Mouse (Mus musculus) lung, postnatal 0 days (tissue): ENCODE data around the gene Apeh. TPM values are rescaled to one million over a fixed set of nuclear protein-coding genes. Genes with fewer than 3 reads are reported as not detected.

Source experiments
- ATAC-seq: fragments of 200-750 bp; cut with Nextera tagmentation; 2 replicates; pipeline ENCODE4 v1.8.0; 2017; ENCODE audit warnings: moderate library complexity
- DNase-seq: peaks from one replicate; pipeline ENCODE4 v3.0.0-alpha.2; 2016; ENCODE audit warnings: low spot score
- H3K27ac ChIP-seq: fragments of 300-500 bp; sonication (generic); 2 replicates; pipeline ENCODE4 v1.5.1; 2014; ENCODE audit warnings: antibody characterized with exemption, mild to moderate bottlenecking, low read length, mixed read lengths
- H3K27me3 ChIP-seq: fragments of 300-500 bp; sonication (generic); replicated peaks from 2 replicates; pipeline ENCODE4 v1.6.1; 2014; ENCODE audit warnings: low read length, mixed read lengths; ENCODE audit not compliant: insufficient read depth
- H3K36me3 ChIP-seq: fragments of 300-500 bp; sonication (generic); 2 replicates; pipeline ENCODE4 v1.6.1; 2014; ENCODE audit warnings: low read length, mixed read lengths; ENCODE audit not compliant: insufficient read depth
- H3K4me1 ChIP-seq: fragments of 300-500 bp; sonication (generic); 2 replicates; pipeline ENCODE4 v1.6.1; 2014; ENCODE audit warnings: antibody characterized with exemption, low read depth, low read length, mixed read lengths; ENCODE audit not compliant: insufficient read depth
- H3K4me2 ChIP-seq: fragments of 300-500 bp; sonication (generic); replicated peaks from 2 replicates; pipeline ENCODE4 v1.6.1; 2014; ENCODE audit warnings: low read depth, mild to moderate bottlenecking, low read length, moderate library complexity, mixed read lengths
- H3K4me3 ChIP-seq: fragments of 300-500 bp; sonication (generic); 2 replicates; pipeline ENCODE4 v1.5.1; 2014; ENCODE audit warnings: low read depth, low read length
- H3K9ac ChIP-seq: fragments of 300-500 bp; sonication (generic); replicated peaks from 2 replicates; pipeline ENCODE4 v1.6.1; 2014; ENCODE audit warnings: low read depth, mild to moderate bottlenecking
- H3K9me3 ChIP-seq: fragments of 300-500 bp; sonication (generic); 2 replicates; pipeline ENCODE4 v1.6.1; 2016; ENCODE audit warnings: low read length, mixed read lengths
- CTCF ChIP-seq: IDR thresholded peaks from 2 replicates; pipeline ENCODE4 v1.5.1; 2016; ENCODE audit warnings: antibody characterized with exemption, mild to moderate bottlenecking
- EP300 ChIP-seq: IDR thresholded peaks from 2 replicates; pipeline ENCODE4 v1.6.1; 2016; ENCODE audit warnings: antibody characterized with exemption, mild to moderate bottlenecking, control low read depth
- WGBS: fragments of 180-500 bp; shearing (Covaris S2); extraction: QIAGEN DNeasy Blood & Tissue Kit; methylation state at CpG from one replicate; pipeline ENCODE4 v1.1.7; 2014; 5-methylcytosine and 5-hydroxymethylcytosine counted together
- polyA plus RNA-seq: library from polyadenylated mRNA; unstranded; fragments of >200 nt; fragmentation: Nextera tagmentation; extraction: Ambion mirVana; gene quantifications from 2 replicates; pipeline ENCODE4 v1.2.1, GENCODE M21; 2015

The Apeh gene
- polyA plus RNA-seq: 29.3 and 34.6 TPM in 2 replicates

DNA sequence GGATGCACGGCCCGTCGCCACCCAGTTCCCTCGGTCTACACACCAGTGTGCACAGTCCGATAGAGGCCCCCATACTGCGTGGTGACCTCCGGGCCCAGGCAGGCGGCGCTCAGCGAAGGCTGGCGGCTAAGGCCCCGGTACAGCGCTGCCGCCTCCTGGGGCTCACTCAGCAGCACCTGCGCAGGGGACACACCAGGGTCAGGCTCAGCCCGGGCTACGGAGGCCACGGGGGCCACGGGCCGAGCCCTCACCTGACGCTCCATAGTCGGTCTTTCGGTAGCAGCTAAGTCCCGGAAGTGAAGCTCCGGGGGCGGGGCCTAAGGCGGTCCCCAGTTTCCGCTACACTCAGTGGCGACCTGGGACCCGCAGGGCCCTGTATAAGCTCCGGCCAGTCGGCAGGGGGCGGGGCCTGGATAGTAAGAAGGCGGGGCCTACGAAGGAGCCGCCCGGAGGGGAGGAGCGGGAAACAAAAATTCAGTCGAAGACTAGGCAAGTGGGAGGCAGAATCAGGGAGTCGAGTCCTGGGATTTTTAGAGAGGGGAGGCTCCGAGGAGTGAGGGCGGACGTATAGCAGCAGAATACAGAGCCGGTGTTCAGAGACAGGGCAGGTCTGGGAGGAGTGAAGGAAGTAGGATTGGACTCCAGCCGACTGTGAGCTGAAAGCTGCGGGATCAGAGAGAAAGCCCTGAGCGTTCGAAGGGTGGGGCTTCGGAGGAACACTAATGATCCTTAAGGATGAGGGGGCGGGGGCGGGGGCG is at the start of gene Apeh:
Apeh (minus strand) TSS at position 423 of the 758 bp plus-strand sequence.
- H3K9me3 ChIP-seq: no peaks in the 10 kb centered on the region

DNA sequence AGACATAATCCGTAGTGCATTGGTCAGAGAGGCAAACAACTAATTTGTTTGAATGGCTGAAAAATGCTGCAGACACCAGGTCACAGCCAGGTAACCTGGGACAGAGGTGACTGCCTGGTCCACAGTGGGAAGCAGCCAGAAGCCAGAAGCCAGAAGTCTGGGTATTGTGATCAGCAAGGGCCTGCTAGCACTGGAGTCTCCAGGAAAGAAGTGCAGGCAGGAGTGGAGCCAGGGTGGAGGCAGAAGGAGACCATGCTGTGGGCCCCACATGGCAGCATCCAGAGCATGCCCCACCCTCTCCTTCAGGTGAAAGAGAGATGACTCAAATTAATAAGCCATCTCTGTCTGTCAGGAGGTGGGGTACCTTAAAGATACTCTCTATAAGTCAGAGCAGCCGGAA is 49.1 kb upstream of the Apeh start:
- no peak overlapping the region for H3K9ac ChIP-seq
- H3K4me2 ChIP-seq: no peak overlapping the region
- H3K36me3 ChIP-seq: no peaks in the 10 kb centered on the region
- H3K9me3 ChIP-seq: no peaks in the 10 kb centered on the region
- no peak overlapping the region for H3K4me3 ChIP-seq
- no peak for TF ChIP-seq CTCF
- no peaks in the 10 kb centered on the region for H3K27me3 ChIP-seq
- no peak for ATAC-seq
- H3K27ac ChIP-seq: no peak overlapping the region
- 79% methylated on average over 2 of the region's 2 CpGs for WGBS
- DNase-seq: no peak
- 0 out of 2 replicates have a peak, but pooled peaks cover 3% of the 10 kb centered on the region for H3K4me1 ChIP-seq

More for the DNA sequence above, at the start of gene Apeh:
- TF ChIP-seq CTCF: no peak; the same call in 1 of the 2 replicates
- no peak for TF ChIP-seq EP300
- Histone ChIP-seq H3K4me2 (peak within 1 kb of the TSS; percentile 97), H3K27ac (peak within 1 kb of the TSS; percentile 83), H3K36me3 (peaks cover 20% of the 10 kb centered on the region; the same call in 1 of the 2 replicates), H3K9ac (peak within 1 kb of the TSS; percentile 61), H3K4me3 (peak within 1 kb of the TSS; percentile 62), H3K4me1 (no peaks in the 10 kb centered on the region; the same call in 1 of the 2 replicates), H3K27me3 (no peaks in the 10 kb centered on the region)
- WGBS: 3% methylated on average over 49 of the region's 52 CpGs
- peak; percentile 97 for DNase-seq
- ATAC-seq: peak; percentile 97

DNA sequence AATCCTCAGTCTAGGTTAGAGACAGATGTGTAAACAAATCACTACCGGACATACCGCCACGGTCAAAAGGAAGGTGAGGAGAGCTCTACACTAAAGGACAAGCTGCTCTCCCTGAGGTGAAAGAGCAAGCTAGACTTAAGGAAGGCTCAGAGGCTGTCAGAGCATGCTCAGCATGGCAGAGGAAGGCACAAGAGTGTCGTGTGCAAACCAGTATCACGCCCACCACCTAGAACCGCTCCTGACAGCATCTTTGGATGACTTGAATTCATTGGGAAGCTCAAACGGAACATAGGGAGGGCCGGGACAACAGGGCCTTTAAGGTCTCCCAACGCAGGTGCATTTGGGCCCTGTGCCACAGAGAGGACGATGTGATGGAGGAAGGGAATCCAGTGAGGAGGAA is 47.0 kb upstream of the Apeh start:
- no peak for DNase-seq

DNA sequence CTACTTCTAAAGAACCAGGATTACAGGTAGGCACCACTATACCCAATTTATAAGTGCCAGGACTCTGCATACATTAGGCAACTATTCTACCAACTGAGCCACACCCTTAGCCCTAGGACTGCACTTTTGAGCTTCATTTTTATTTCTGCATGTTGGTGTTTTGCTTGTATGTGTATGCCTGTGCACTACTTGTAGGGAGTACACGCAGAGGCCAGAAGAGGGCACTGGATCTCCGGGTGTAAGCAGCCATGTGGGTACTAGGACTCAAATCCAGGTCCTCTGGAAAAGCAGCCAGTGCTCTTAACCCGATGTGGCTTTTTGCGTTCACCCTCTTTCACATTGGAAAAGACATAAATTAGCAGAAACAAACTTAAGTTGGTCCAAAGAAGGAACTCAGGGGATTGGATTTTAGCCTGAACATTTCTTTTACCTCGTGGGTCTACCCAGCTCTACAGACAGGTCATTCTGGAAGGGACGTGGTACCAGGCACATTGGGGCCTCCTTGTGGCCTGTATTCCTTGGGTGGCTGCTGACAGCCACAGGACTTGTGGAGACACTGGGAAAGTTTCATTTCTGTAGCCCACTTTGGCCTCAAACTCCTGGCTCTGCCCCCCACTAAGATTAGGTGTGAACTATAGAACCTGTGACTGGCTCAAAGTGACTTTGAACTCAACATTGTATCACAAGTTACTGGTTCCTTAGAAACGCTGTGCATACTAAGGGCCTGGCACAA is 45.7 kb upstream of the Apeh start:
- DNase-seq: no peak
- 74% methylated on average over 7 of the region's 7 CpGs for WGBS
- TF ChIP-seq CTCF (peak; percentile 54), EP300 (no peak)
- Histone ChIP-seq H3K4me3 (no peak overlapping the region), H3K27me3 (no peaks in the 10 kb centered on the region), H3K9ac (no peak overlapping the region), H3K27ac (no peak overlapping the region), H3K4me2 (no peak overlapping the region), H3K36me3 (no peaks in the 10 kb centered on the region), H3K4me1 (0 out of 2 replicates have a peak, but pooled peaks cover 3% of the 10 kb centered on the region), H3K9me3 (no peaks in the 10 kb centered on the region)
- ATAC-seq: no peak

More for the DNA sequence above, 47.0 kb upstream of the Apeh start:
- Histone ChIP-seq H3K9me3 (no peaks in the 10 kb centered on the region), H3K4me3 (no peak overlapping the region), H3K36me3 (no peaks in the 10 kb centered on the region), H3K27me3 (no peaks in the 10 kb centered on the region), H3K4me1 (0 out of 2 replicates have a peak, but pooled peaks cover 3% of the 10 kb centered on the region), H3K27ac (no peak overlapping the region), H3K9ac (no peak overlapping the region), H3K4me2 (no peak overlapping the region)
- 67% methylated on average over 10 of the region's 10 CpGs for WGBS
- no peak for TF ChIP-seq CTCF
- TF ChIP-seq EP300: no peak
- ATAC-seq: no peak

DNA sequence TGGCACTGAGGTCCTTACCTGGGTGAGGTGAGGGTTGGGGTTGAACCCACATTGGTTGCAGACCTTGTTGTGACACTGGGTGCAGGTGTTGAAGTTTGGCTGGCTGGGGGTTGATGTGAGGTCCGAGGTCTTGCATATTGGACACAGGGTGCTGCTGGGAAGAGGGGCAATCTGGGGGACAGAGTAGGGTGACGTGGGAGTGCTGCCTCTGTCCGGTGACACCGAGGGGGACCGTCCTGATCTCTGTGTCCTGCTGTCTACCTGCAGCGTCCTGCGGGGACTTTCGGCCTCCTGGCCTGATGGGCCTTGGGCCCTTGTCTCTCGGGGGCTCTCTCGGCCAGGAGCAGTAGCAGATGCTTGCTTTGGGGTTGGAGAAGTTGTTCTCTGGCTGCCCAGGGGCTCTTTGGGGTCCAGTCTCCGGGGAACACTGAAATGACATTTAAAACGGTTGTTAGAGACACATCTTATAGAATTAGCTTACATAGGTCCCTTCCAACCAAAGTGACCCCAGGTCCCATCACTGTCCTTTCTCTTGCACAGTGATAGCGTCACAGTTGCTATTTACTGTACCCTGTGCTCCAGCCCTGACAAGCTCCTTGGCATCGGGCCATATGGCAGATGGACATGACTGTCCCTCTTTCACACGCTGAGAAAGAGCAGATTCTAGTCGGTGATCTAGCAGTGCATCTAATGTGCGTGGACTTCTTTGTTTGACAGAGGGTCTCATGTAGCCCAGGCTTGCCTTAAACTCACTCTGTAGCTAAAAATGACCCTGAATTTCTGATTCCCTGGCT is 45.0 kb upstream of the Apeh start:
- Histone ChIP-seq H3K4me1 (0 out of 2 replicates have a peak, but pooled peaks cover 3% of the 10 kb centered on the region), H3K9me3 (no peaks in the 10 kb centered on the region), H3K27me3 (no peaks in the 10 kb centered on the region), H3K27ac (no peak overlapping the region), H3K36me3 (no peaks in the 10 kb centered on the region), H3K4me3 (no peak overlapping the region), H3K9ac (no peak overlapping the region), H3K4me2 (no peak overlapping the region)
- TF ChIP-seq EP300 (no peak), CTCF (no peak)
- WGBS: 82% methylated on average over 17 of the region's 17 CpGs
- DNase-seq (no peak), ATAC-seq (no peak)

DNA sequence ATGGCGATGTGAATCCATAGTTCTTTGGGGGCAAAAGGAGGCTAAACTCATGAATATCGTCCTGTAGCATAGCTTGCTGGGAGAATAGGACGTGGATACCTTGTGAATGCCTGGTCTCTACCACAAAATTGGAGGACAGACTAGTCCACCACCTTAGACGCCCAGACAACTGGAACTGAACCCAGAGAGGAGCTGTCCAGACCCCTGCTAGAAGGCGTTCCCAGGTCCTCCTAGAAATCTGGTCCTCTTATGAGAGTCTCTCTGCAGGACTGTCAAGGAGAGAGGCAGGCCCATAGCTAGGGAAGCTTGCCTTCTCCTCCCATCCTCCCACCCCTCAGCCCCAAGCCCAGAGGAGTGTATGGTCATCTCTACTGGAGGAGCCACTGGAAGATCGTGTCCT is 43.7 kb upstream of the Apeh start:
- Histone ChIP-seq H3K9me3 (no peaks in the 10 kb centered on the region), H3K27ac (no peak overlapping the region), H3K9ac (no peak overlapping the region), H3K36me3 (no peaks in the 10 kb centered on the region), H3K27me3 (no peaks in the 10 kb centered on the region), H3K4me1 (no peaks in the 10 kb centered on the region), H3K4me3 (no peak overlapping the region), H3K4me2 (no peak overlapping the region)
- no peak for TF ChIP-seq EP300
- TF ChIP-seq CTCF: no peak
- DNase-seq (no peak), ATAC-seq (no peak)
- 67% methylated on average over 6 of the region's 6 CpGs for WGBS
